Mouse (Mus musculus): ENCODE results near the gene Pcdh15. TPM values are rescaled to one million over a fixed set of nuclear protein-coding genes. Genes with fewer than 3 reads are reported as not detected.

The Pcdh15 gene
- polyA plus RNA-seq, 1 experiment, result 6.0 TPM

DNA sequence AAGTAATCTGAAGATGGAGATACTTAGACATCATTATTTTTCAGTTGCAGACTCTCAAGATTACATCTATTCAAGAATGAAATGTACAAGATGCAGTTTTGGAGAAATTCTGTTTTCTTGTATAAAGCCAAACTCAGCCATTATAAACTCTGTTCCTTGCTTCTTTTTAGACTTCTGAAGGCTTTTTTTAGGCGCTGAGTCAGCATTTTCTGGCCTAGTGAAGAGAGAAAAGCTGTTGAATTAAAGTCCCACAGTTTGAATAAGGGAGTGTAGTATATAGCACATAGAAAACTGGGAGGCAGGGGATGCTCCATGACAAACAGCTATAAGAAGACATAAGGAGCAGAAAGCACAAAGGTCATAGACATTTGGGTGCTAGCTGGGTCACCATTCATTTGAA is 1017.7 kb downstream of the Pcdh15 start:
- TF ChIP-seq CTCF (IDR thresholded peaks at IDR 0.05; ENCODE audit: borderline replicate concordance, insufficient read depth, low read depth, low read length) (no peak), POLR2A (IDR thresholded peaks at IDR 0.05; ENCODE audit: borderline replicate concordance, insufficient read depth, low read length) (no peak)
- 67% methylated on average over 1 of the region's 1 CpGs for WGBS
- Histone ChIP-seq H3K27me3 (ENCODE audit: control insufficient read depth, insufficient read depth, low read length) (no peaks in the 10 kb centered on the region), H3K4me3 (replicated peaks; ENCODE audit: insufficient read depth, low read depth, low read length) (no peak overlapping the region), H3K27ac (ENCODE audit: insufficient read depth, low read length) (no peak overlapping the region), H3K4me1 (ENCODE audit: control insufficient read depth, insufficient read depth, low read length) (no peaks in the 10 kb centered on the region)
- no peak for DNase-seq

DNA sequence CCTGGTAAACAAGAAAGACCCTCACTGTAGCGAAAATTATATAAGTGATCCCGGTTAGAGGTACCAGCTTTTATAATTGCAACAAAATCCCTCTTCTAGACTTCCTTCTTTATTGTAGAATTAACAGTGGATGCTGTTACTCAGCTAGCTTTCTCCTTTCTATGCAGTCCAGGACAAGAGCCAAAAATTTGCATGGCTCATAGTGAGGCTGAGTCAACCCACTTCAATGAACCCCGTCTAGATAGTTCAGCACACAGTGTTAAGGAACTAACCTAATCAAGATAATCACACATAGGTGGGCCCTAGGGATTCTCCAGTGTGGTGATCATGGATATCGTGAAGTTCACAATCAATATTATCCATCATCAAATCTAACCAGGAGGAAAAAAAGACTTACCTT is 1024.3 kb downstream of the Pcdh15 start:
- no peak for TF ChIP-seq POLR2A (IDR thresholded peaks at IDR 0.05; ENCODE audit: borderline replicate concordance, insufficient read depth, low read length)
- TF ChIP-seq CTCF (IDR thresholded peaks at IDR 0.05; ENCODE audit: borderline replicate concordance, insufficient read depth, low read depth, low read length), result no peak
- no peak overlapping the region for H3K4me3 ChIP-seq (replicated peaks; ENCODE audit: insufficient read depth, low read depth, low read length)
- DNase-seq, result no peak
- no peak overlapping the region for H3K27ac ChIP-seq (ENCODE audit: insufficient read depth, low read length)
- H3K4me1 ChIP-seq (ENCODE audit: control insufficient read depth, insufficient read depth, low read length), result no peaks in the 10 kb centered on the region
- no peaks in the 10 kb centered on the region for H3K27me3 ChIP-seq (ENCODE audit: control insufficient read depth, insufficient read depth, low read length)
- WGBS, result 84% methylated on average over 4 of the region's 4 CpGs

DNA sequence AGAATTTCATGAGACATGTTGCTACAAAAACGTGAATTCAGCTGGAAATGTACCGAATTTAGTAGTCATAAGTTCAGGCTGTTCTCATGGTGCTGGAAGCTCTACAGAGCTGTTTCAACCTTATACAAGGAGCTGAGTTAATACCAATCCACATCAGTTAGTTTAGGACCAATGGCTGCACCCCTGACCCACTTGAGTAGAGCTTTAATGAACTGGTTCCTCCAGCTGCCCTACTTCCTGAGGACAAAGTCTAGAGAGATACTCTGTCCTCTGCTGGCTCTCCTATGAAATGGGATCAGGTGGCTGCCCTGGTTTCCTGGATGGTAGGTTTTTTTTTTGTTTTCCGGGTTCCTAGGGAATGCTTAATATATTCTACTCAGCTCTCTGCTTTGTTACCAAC is 1030.0 kb downstream of the Pcdh15 start:
- WGBS, result 83% methylated on average over 3 of the region's 3 CpGs
- no peak overlapping the region for H3K27ac ChIP-seq (ENCODE audit: insufficient read depth, low read length)

DNA sequence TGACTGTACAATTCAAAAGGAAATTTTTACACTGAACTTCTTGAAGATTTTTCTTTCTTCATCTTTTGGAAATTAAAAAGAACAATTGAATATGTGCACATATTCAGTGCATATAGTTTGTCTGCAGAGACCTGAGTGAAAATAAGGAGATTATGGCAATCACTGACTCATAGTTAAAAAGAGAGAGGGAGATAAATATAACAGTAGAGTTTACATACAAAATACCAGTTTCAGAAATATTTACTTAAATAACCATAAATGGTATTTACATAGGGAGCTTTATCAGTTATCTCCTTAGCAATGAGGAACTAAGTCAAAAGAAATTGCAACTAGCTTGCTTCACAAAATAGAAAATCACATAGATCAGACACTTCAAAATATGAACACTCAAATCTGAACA is 1030.5 kb downstream of the Pcdh15 start:
- H3K27me3 ChIP-seq (ENCODE audit: control insufficient read depth, insufficient read depth, low read length), result no peaks in the 10 kb centered on the region
- no peaks in the 10 kb centered on the region for H3K4me1 ChIP-seq (ENCODE audit: control insufficient read depth, insufficient read depth, low read length)
- no peak for DNase-seq
- H3K27ac ChIP-seq (ENCODE audit: insufficient read depth, low read length), result no peak overlapping the region
- TF ChIP-seq POLR2A (IDR thresholded peaks at IDR 0.05; ENCODE audit: borderline replicate concordance, insufficient read depth, low read length) (no peak), CTCF (IDR thresholded peaks at IDR 0.05; ENCODE audit: borderline replicate concordance, insufficient read depth, low read depth, low read length) (no peak)
- H3K4me3 ChIP-seq (replicated peaks; ENCODE audit: insufficient read depth, low read depth, low read length), result no peak overlapping the region

More for the DNA sequence above, 1030.0 kb downstream of the Pcdh15 start:
- H3K4me3 ChIP-seq (replicated peaks; ENCODE audit: insufficient read depth, low read depth, low read length), result no peak overlapping the region
- TF ChIP-seq POLR2A (IDR thresholded peaks at IDR 0.05; ENCODE audit: borderline replicate concordance, insufficient read depth, low read length) (no peak), CTCF (IDR thresholded peaks at IDR 0.05; ENCODE audit: borderline replicate concordance, insufficient read depth, low read depth, low read length) (no peak)
- DNase-seq, result no peak
- no peaks in the 10 kb centered on the region for H3K27me3 ChIP-seq (ENCODE audit: control insufficient read depth, insufficient read depth, low read length)
- H3K4me1 ChIP-seq (ENCODE audit: control insufficient read depth, insufficient read depth, low read length), result no peaks in the 10 kb centered on the region

GRCm38 (mm10) chr10:74130805-74131204 is 1031.7 kb downstream of the Pcdh15 start:
- H3K27me3 ChIP-seq (ENCODE audit: control insufficient read depth, insufficient read depth, low read length), result no peaks in the 10 kb centered on the region
- WGBS, result 91% methylated on average over 3 of the region's 3 CpGs
- H3K4me3 ChIP-seq (replicated peaks; ENCODE audit: insufficient read depth, low read depth, low read length), result no peak overlapping the region
- no peak for DNase-seq
- H3K27ac ChIP-seq (ENCODE audit: insufficient read depth, low read length), result no peak overlapping the region
- no peaks in the 10 kb centered on the region for H3K4me1 ChIP-seq (ENCODE audit: control insufficient read depth, insufficient read depth, low read length)
- TF ChIP-seq POLR2A (IDR thresholded peaks at IDR 0.05; ENCODE audit: borderline replicate concordance, insufficient read depth, low read length), result no peak
- no peak for TF ChIP-seq CTCF (IDR thresholded peaks at IDR 0.05; ENCODE audit: borderline replicate concordance, insufficient read depth, low read depth, low read length)

GRCm38 (mm10) chr10:74147966-74148365 is 1048.8 kb downstream of the Pcdh15 start:
- TF ChIP-seq POLR2A (IDR thresholded peaks at IDR 0.05; ENCODE audit: borderline replicate concordance, insufficient read depth, low read length) (no peak), CTCF (IDR thresholded peaks at IDR 0.05; ENCODE audit: borderline replicate concordance, insufficient read depth, low read depth, low read length) (no peak)
- H3K4me3 ChIP-seq (replicated peaks; ENCODE audit: insufficient read depth, low read depth, low read length), result no peak overlapping the region
- H3K27ac ChIP-seq (ENCODE audit: insufficient read depth, low read length), result no peak overlapping the region
- no peaks in the 10 kb centered on the region for H3K4me1 ChIP-seq (ENCODE audit: control insufficient read depth, insufficient read depth, low read length)
- H3K27me3 ChIP-seq (ENCODE audit: control insufficient read depth, insufficient read depth, low read length), result no peaks in the 10 kb centered on the region
- DNase-seq, result no peak

DNA sequence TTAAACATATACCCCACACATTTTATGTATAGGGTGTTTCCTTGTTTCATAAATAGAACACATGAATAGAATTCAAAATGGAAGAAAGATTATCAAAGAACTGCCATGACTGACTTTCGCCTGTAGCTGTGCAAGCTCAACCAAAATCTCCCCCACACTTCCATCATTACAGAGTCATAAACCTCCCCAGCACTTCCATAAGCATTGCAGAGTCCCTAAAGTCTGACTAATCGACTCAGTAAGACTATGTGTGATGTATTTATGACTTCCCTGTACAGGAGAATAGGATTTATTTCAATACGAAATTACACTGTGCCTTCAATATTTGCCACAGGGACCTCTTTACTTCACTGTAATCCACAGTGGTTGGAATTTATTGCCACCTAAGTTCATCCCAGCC is 1082.8 kb downstream of the Pcdh15 start:
- Histone ChIP-seq H3K27me3 (ENCODE audit: control insufficient read depth, insufficient read depth, low read length) (no peaks in the 10 kb centered on the region), H3K27ac (ENCODE audit: insufficient read depth, low read length) (no peak overlapping the region), H3K4me1 (ENCODE audit: control insufficient read depth, insufficient read depth, low read length) (no peaks in the 10 kb centered on the region), H3K4me3 (replicated peaks; ENCODE audit: insufficient read depth, low read depth, low read length) (no peak overlapping the region)
- no peak for DNase-seq
- no peak for TF ChIP-seq POLR2A (IDR thresholded peaks at IDR 0.05; ENCODE audit: borderline replicate concordance, insufficient read depth, low read length)
- no peak for TF ChIP-seq CTCF (IDR thresholded peaks at IDR 0.05; ENCODE audit: borderline replicate concordance, insufficient read depth, low read depth, low read length)
- 69% methylated on average over 3 of the region's 3 CpGs for WGBS

DNA sequence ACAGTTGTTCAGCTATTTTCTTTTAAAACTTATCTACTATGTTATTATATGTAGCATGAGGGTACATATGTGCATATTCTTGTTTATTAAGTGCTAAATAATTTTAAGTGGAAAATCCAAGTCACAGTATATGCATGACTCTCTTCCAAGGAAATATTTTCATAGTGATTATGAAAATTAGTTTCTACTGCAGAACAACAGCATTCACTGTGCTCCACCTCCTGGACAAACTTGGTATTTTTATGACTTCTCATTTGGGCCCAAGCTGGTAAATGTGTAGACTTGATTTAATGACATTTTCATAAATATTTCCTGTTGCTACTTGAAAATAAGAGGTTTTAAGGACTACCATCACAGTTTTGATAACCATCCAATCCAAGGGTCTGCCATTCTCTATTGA is 1104.5 kb downstream of the Pcdh15 start:
- peak; percentile 57 for TF ChIP-seq CTCF (IDR thresholded peaks at IDR 0.05; ENCODE audit: borderline replicate concordance, insufficient read depth, low read depth, low read length)
- no peak for TF ChIP-seq POLR2A (IDR thresholded peaks at IDR 0.05; ENCODE audit: borderline replicate concordance, insufficient read depth, low read length)

More for the DNA sequence above, 1104.5 kb downstream of the Pcdh15 start:
- no peaks in the 10 kb centered on the region for H3K27me3 ChIP-seq (ENCODE audit: control insufficient read depth, insufficient read depth, low read length)
- H3K4me3 ChIP-seq (replicated peaks; ENCODE audit: insufficient read depth, low read depth, low read length), result no peak overlapping the region
- H3K4me1 ChIP-seq (ENCODE audit: control insufficient read depth, insufficient read depth, low read length), result no peaks in the 10 kb centered on the region
- peak in 1 of 2 experiments; percentile 16 for DNase-seq
- no peak overlapping the region for H3K27ac ChIP-seq (ENCODE audit: insufficient read depth, low read length)

Measured in cerebellum, adult 2 months (tissue).